Mouse (Mus musculus) brain, embryonic 18.5 days (tissue): Measurements from ENCODE around the gene Pde4b.

Source experiments
- DNase-seq: peaks from one replicate; pipeline ENCODE4 v3.0.0-alpha.2; 2012; ENCODE audit warnings: low read depth, low spot score

Pde4b gene

GRCm38 (mm10) chr4:102393605-102394004 is 306.3 kb downstream of the Pde4b start:
- no peak for DNase-seq

GRCm38 (mm10) chr4:102397334-102397733 is 310.0 kb downstream of the Pde4b start:
- DNase-seq: no peak

GRCm38 (mm10) chr4:102398512-102398911 is 311.2 kb downstream of the Pde4b start:
- peak; percentile 18 for DNase-seq

DNA sequence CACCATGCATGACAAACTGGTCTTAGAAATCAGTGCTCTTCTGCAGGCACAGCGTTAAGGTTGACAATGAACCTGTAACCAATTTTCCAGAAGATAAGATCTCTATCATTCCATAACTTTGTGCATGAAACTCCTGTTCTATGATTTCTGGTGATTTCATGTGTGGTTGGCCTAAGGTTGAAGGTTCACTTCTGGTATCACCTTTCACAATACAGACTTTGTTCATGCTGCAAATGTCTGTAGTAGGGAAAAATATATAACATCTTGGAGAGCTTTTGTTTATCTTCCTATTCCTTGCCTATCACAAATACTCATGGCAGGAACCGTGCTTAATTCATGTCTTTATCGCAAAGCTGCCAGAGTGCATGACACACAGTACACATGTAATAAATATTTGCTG is 319.5 kb downstream of the Pde4b start:
- DNase-seq: no peak

DNA sequence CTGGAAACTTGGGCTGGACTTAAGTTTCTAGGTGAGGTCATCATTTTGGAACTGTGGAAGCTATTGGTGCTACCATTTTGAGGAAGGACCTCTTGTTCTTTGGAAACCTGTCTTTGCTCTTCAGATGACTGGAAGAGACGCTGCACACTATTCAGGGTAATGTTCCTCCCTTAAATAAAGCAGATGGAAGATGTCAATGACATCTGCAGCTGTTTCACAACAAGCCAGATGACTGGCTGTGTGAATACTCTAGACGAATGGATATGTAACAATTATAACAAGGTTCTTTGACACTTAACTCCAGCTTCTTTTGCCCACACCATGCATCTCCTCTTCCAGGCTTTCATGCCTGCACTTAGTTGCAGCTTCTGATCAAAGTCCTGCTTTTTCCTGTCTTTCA is 320.8 kb downstream of the Pde4b start:
- DNase-seq: no peak

DNA sequence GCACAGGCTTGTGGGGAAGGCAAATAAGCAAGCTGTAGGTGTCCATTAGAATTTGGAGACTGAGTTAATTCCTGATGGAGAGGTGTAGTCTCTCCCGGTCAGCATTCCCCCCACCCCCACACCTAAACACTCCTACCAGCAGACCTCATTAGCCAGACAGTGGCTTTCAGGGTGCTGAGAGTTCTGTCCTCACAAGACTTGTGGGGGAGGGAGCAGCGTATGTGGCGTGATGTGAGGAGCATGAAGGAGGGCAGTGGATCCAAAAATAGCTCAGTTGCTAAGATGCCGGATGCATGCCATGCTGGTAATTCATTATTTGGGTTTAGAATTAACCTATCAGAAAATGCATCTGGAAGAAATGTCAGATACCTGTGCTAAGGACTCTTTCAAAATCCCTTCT is 321.6 kb downstream of the Pde4b start:
- no peak for DNase-seq

GRCm38 (mm10) chr4:102413101-102413500 is 325.8 kb downstream of the Pde4b start:
- no peak for DNase-seq

DNA sequence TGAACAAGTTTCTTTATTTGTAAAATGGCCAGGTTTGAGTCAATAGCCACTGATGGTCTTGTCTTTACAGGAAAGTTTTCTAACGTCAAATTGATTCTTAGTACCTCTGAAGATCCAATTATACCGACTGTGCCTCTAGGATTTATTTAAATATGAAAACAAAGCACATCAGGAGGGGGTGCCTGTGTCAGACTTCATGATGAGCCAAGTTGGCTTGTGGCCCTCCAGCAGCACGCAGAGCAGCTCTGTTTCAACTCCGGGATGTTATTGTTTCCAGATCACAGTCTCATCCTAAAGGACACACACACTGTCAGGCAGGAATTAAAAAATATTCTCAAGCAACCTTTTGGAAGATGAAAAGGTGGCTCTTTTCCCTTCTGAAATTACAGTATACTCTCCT is 326.5 kb downstream of the Pde4b start:
- DNase-seq: no peak

DNA sequence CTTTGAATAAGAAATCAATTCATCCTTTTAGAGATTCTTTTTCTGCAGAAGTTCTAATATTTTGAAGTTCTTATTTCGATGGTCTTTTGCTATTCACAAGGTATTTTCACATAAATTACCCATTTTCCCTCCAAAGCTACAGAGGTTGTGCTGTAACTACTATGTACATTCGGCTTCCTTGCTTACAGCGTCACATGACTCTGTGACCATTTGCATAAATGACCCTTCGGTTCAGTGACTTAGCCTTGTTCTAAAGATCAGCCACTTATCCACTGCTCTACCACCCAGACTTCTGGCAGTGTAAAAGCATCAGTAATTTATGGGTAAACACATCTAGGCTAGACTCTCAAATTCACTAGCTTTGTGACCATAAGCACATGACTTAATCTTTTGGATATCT is 327.3 kb downstream of the Pde4b start:
- DNase-seq: no peak

DNA sequence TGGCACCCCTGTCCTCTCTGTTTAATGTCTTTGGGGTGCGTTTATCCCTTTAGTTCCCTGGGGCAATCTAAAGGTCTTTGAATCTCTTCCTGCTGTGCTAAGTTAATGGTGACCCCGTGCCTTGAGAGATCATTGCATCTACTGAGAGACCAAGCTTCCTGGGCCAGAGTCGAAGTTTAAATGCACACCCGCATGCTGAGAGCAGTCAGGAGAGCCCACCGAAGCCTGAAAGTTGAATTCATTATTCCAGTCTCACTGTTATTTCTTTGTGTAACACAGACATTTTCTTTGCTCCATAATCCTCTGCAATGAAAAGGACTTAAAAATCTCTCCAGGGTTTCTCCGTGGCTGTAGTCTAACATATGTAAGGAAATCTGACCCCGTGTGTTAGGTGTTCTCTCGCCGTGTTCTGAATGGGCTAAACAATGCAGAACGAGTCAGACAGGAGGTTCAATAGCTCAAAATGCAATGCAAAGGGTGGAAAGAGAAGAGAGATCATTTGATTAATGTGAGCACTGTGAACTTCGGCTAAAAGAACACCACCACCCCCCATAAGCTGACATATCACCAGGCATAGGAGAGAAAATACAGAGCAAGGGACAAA is 333.6 kb downstream of the Pde4b start:
- no peak for DNase-seq

GRCm38 (mm10) chr4:102421398-102421859 is 334.1 kb downstream of the Pde4b start:
- DNase-seq: no peak

- no peak for DNase-seq
Measured at GRCm38 (mm10) chr4:102424104-102424503, 336.8 kb downstream of the Pde4b start.

GRCm38 (mm10) chr4:102425422-102425821 is 338.1 kb downstream of the Pde4b start:
- no peak for DNase-seq

- no peak for DNase-seq
Measured at GRCm38 (mm10) chr4:102429730-102430341, 342.5 kb downstream of the Pde4b start.

GRCm38 (mm10) chr4:102432040-102432782 is 344.9 kb downstream of the Pde4b start:
- no peak for DNase-seq

DNA sequence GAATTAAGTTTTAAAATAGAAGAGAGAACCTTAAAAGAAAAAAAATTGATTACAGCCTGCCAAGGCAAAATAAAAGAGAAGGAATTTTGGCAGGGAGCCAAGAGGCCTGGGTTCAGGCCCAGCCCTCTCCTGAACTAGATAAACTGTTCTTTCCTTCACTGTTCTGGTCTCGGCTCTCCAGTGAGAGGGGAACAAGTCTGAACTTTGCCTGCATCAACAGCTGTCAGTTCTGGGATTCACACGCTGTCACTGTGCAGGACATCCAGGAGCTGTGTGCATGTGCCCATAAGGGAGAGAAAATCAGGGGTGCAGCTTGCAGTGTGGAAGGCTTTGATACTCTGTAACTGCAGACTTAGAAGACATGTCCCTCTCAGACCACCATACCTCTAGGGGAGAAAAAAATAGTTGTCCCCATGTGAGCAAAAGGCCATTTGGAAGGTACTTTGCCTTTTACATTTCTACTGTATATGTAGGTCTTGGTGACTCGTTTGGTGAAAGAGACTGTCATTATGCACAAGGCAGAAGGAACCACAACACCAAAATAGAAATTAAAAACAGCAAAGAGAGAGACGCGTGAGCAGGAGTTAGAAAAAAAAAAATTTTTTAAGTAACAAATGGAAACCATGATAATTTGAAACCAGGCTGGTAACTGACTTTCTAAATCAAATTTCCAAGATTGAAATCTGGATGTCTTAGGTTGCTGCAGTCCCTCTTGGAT is 352.2 kb downstream of the Pde4b start:
- DNase-seq: no peak

DNA sequence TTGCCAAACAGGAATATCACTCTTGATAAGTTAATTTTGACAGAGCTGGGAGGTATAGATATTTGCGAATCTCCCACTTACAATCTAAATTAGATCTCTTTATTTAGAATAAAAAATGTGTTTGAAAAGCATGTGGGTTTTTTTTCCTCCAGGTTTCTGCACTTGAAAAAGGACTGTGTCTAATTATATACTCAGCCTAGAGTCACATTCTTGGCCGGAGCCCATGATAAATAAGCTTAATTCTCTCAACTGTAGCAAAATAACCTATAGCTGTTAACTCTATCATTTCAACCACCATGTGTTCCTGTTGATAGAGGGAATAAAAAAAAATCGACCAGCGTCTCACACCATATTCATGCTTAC is 352.8 kb downstream of the Pde4b start:
- no peak for DNase-seq

DNA sequence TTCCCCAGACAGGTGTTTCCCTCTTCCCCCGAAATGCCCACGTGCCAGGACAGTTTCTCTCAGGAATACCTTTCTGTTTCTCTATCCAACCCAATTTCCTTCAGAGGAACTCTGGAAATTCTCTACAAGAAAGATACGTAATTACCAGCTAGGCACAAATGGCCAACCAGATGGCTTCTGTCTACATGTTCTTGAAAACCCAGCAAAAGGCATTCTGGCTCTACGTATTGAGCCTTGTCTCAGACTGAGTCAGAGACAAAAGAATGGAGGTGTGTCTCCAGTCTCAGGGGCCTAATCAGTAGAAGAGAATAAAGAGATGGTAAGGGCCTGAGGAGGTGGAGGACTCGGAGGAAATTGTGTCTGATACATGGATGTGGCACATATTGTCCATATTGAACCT is 356.2 kb downstream of the Pde4b start:
- no peak for DNase-seq

DNA sequence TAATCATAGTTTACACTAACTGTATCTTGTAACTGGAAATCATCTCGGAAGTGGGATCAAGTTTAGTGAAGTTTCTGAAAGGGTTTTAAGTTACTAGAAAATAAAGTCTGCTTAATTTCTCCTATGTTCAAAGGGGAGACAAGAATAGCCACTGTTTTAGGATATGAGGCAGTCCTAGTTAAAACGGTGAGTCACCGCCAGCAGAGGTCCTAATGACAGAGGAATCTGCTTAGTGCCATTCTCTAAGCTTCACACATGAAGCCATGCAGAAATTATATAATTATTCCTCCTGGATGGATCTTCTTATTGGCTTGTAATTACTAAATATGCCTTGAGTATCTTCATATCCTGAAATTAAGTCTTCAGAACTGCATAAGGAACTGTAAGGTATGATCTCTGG is 357.2 kb downstream of the Pde4b start:
- DNase-seq: no peak

GRCm38 (mm10) chr4:102446160-102446945 is 359.0 kb downstream of the Pde4b start:
- DNase-seq: no peak

- DNase-seq: no peak
Measured at GRCm38 (mm10) chr4:102456426-102456825, 369.1 kb downstream of the Pde4b start.
